Mouse (Mus musculus) embryonic facial prominence, embryonic 14.5 days (tissue): ENCODE measurements around the gene Elp4. TPM values are rescaled to one million over a fixed set of nuclear protein-coding genes. Genes with fewer than 3 reads are reported as not detected.

Experiments used
- ATAC-seq: fragments of 200-750 bp; cut with Nextera tagmentation; 2 replicates; pipeline ENCODE4 v1.8.0; 2017; ENCODE audit warnings: low read depth, moderate number of reproducible peaks, moderate TSS enrichment
- DNase-seq: peaks from one replicate; pipeline ENCODE4 v3.0.0-alpha.2; 2015; ENCODE audit warnings: low spot score
- H3K27ac ChIP-seq: fragments of 300-500 bp; sonication (generic); replicated peaks from 2 replicates; pipeline ENCODE4 v1.5.1; 2014; ENCODE audit warnings: low read depth, mild to moderate bottlenecking, low read length, moderate library complexity
- H3K27me3 ChIP-seq: fragments of 300-500 bp; sonication (generic); replicated peaks from 2 replicates; pipeline ENCODE4 v1.6.1; 2014; ENCODE audit warnings: low read length; ENCODE audit not compliant: control insufficient read depth, insufficient read depth
- H3K36me3 ChIP-seq: fragments of 300-500 bp; sonication (generic); 2 replicates; pipeline ENCODE4 v1.6.1; 2014; ENCODE audit warnings: low read length, mixed read lengths; ENCODE audit not compliant: control insufficient read depth, insufficient read depth
- H3K4me1 ChIP-seq: fragments of 300-500 bp; sonication (generic); 2 replicates; pipeline ENCODE4 v1.6.1; 2014; ENCODE audit warnings: antibody characterized with exemption, low read length; ENCODE audit not compliant: control insufficient read depth, insufficient read depth
- H3K4me2 ChIP-seq: fragments of 300-500 bp; sonication (generic); 2 replicates; pipeline ENCODE4 v1.6.1; 2014; ENCODE audit warnings: low read depth, mild to moderate bottlenecking, low read length, moderate library complexity, mixed read lengths
- H3K4me3 ChIP-seq: fragments of 300-500 bp; sonication (generic); 2 replicates; pipeline ENCODE4 v1.5.1; 2014; ENCODE audit warnings: low read depth, mild to moderate bottlenecking, low read length
- H3K9ac ChIP-seq: fragments of 300-500 bp; sonication (generic); 2 replicates; pipeline ENCODE4 v1.6.1; 2014; ENCODE audit warnings: low read depth, mild to moderate bottlenecking, low read length, moderate library complexity, mixed read lengths
- H3K9me3 ChIP-seq: fragments of 300-500 bp; sonication (generic); 2 replicates; pipeline ENCODE4 v1.6.1; 2016; ENCODE audit warnings: low read length; ENCODE audit not compliant: control insufficient read depth
- WGBS: fragments of 180-500 bp; shearing (Covaris S2); extraction: QIAGEN DNeasy Blood & Tissue Kit; methylation state at CpG from one replicate; pipeline ENCODE4 v1.1.7; 2014; 5-methylcytosine and 5-hydroxymethylcytosine counted together
- polyA plus RNA-seq: library from polyadenylated mRNA; unstranded; fragments of >200 nt; fragmentation: Nextera tagmentation; extraction: Ambion mirVana; gene quantifications from 2 replicates; pipeline ENCODE4 v1.2.1, GENCODE M21; 2014

The Elp4 gene
- polyA plus RNA-seq, 1 experiment from 2014 or later = 28.8 TPM

DNA sequence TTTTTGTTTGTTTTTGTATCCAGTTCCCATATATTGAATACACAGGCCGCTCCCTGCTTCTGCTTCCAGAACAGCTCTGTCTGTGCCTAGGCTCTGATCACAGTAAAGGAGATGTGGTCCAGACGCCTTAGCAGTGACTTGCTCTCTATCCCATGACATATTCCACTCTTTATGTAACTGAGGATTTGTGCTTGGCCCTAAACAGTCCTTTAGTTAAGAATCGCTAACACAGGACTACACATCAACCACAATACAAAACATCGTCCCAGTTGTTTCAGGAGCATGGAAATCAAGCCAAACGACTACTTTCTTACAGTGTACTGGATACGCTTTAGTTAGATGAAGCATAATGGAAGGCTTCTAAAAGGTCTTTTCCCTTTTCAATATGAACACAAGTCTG is 102.8 kb downstream of the Elp4 start:
- Histone ChIP-seq H3K27me3 (no peaks in the 10 kb centered on the region), H3K9me3 (no peaks in the 10 kb centered on the region), H3K9ac (no peak overlapping the region), H3K4me2 (no peak overlapping the region), H3K4me1 (no peaks in the 10 kb centered on the region), H3K36me3 (no peaks in the 10 kb centered on the region), H3K27ac (no peak overlapping the region), H3K4me3 (no peak overlapping the region)
- ATAC-seq (no peak), DNase-seq (no peak)
- 80% methylated on average over 6 of the region's 6 CpGs for WGBS

DNA sequence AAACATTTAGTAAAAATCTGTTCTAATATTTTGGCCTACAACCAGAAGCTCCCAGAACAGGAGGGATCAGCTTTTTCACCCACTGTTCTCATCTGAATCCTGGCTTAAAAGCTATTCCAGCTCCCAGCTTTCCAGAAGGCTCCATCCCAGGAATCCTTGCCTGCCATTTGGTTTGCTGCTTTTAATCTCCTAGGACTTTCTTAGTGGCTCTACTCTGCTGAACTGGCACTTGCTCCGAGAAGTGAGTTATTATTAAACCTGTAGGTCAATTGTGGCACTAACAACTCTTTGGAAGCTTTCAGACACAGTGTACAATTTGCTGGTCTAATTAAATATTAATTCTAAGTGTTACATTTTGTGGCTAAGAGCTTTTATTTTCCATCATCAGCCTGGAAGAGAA is 103.7 kb downstream of the Elp4 start:
- Histone ChIP-seq H3K4me3 (no peak overlapping the region), H3K27me3 (no peaks in the 10 kb centered on the region), H3K27ac (no peak overlapping the region), H3K36me3 (no peaks in the 10 kb centered on the region), H3K4me1 (no peaks in the 10 kb centered on the region), H3K9me3 (no peaks in the 10 kb centered on the region), H3K9ac (no peak overlapping the region), H3K4me2 (no peak overlapping the region)
- 68% methylated on average over 1 of the region's 1 CpGs for WGBS
- no peak for ATAC-seq
- no peak for DNase-seq

DNA sequence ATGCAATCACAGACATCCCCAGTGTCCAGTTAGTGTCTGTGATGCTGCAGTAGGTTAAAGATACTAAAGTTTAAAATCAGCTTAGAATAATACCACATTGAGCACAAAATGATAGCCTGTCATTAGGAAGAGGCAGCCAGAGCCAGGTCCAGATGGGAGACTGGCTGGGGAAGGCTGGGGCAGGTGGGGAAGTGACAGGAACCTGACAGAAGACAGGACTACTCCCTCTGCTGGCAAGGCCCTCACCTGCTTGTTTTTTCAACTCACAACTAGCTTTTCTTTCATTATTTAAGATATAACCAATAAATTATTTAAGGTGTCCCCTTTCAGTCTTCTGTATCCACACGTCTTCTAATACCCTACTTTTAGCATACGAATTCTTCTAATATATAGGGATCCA is 104.5 kb downstream of the Elp4 start:
- Histone ChIP-seq H3K27me3 (no peaks in the 10 kb centered on the region), H3K9ac (no peak overlapping the region), H3K9me3 (no peaks in the 10 kb centered on the region), H3K4me1 (no peaks in the 10 kb centered on the region), H3K4me2 (no peak overlapping the region), H3K4me3 (no peak overlapping the region), H3K36me3 (no peaks in the 10 kb centered on the region), H3K27ac (no peak overlapping the region)
- 71% methylated on average over 2 of the region's 2 CpGs for WGBS
- ATAC-seq (no peak), DNase-seq (no peak)

DNA sequence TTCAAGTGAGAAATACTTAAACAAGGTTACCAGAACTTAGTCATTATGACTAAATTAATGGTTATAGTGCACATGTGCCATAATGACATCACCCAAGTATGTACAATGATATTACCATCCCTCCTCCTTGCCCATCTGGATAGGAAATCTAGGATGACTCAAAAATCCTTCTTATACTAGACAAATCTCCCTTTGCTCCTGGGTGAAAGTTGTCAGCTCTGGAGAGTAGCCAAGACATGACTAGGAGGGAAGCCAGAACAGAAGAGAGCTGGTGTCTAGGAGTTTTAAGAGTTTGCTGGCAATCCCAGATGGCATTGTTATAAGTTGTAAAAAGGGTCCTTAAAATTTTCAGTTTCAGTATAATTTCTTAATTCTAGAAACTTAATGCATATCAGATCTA is 106.5 kb downstream of the Elp4 start:
- DNase-seq (no peak), ATAC-seq (no peak)
- H3K4me3 ChIP-seq = no peak overlapping the region
- H3K27ac ChIP-seq = no peak overlapping the region
- no peaks in the 10 kb centered on the region for H3K36me3 ChIP-seq
- no peak overlapping the region for H3K9ac ChIP-seq
- H3K27me3 ChIP-seq = no peaks in the 10 kb centered on the region
- no peak overlapping the region for H3K4me2 ChIP-seq
- H3K4me1 ChIP-seq = no peaks in the 10 kb centered on the region
- no peaks in the 10 kb centered on the region for H3K9me3 ChIP-seq

DNA sequence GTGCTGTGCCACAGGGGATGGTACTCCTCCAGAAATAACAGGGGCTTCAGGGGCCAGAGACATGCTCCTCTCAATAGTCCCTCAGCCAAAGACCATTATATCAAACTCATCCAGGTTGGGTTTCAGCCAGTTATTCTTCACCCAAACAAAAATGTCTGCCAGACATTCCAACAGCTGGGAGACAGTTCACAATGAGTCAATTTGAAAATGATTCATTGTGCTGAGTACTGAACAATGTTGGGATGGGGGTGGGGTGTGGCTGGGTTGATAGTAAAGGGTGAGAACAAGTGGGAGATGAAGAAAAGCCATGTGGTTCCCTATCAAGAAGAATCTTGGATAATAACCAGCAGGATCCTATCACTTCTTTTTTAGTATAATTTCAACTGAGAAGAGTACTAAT is 108.3 kb downstream of the Elp4 start:
- no peak for ATAC-seq
- Histone ChIP-seq H3K27ac (no peak overlapping the region), H3K36me3 (no peaks in the 10 kb centered on the region), H3K4me3 (no peak overlapping the region), H3K4me1 (no peaks in the 10 kb centered on the region), H3K27me3 (no peaks in the 10 kb centered on the region), H3K4me2 (no peak overlapping the region), H3K9me3 (no peaks in the 10 kb centered on the region), H3K9ac (no peak overlapping the region)
- DNase-seq = no peak

DNA sequence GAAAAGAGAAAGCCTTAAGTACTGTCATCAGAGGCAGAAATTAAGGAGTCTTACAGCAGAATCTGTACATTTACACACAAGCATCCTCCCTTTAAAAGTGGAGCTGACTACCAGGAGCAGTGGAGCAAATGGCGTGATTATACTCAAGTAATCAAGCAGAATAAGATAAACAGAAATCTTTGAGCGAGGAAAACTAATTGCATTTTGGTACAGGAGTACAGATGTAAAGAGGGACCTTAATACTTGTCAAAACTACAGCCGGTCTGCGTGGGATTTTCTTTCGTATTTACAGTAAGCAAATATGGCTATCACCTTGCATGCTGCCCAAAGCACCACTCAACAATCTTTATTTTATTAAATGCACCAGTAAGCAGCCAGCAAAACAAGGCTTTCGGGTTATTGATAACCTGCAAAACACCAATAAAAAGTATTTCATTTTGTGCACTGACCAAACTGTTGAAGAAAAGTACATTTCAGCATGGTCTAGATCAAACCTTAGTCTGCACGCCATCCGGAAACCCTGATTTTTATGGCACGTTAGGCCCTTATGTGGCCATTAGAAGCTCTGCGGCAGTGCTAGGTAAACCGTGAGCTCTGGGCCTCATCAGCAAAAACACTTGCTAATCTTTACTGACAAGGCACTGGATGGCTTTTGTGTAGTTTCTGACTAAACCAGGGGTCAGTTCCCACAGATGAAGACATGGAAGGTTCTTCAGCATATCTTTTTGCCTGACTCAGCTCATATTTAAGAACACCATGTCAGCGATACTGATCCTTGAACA is 111.8 kb downstream of the Elp4 start:
- Histone ChIP-seq H3K9me3 (no peaks in the 10 kb centered on the region), H3K4me2 (no peak overlapping the region), H3K36me3 (no peaks in the 10 kb centered on the region), H3K27me3 (no peaks in the 10 kb centered on the region), H3K9ac (no peak overlapping the region), H3K27ac (no peak overlapping the region), H3K4me1 (no peaks in the 10 kb centered on the region), H3K4me3 (no peak overlapping the region)
- WGBS = 71% methylated on average over 12 of the region's 12 CpGs
- DNase-seq (peak; percentile 43), ATAC-seq (peak; percentile 22; the same call in 1 of the 2 replicates)

DNA sequence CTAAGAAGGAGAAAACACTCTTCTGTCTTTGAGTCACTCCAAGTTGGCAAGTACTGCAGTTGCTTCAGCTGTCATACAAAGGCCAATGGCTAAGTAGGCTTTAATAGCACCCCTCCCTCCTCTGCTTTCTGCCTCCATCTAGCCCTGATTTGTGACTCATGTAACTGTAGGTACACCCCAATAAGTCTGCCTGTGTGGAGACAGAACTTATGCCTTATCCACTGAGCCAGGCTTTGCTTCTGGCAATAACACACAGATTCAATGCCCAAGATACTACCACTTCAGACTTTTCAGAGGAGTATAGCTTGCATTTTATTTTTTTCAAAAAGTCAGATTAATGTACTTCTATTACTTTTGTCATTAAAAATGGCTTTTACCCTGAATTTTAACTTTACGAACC is 114.4 kb downstream of the Elp4 start:
- Histone ChIP-seq H3K4me3 (no peak overlapping the region), H3K36me3 (no peaks in the 10 kb centered on the region), H3K27ac (no peak overlapping the region), H3K4me1 (no peaks in the 10 kb centered on the region), H3K27me3 (no peaks in the 10 kb centered on the region), H3K4me2 (no peak overlapping the region), H3K9ac (no peak overlapping the region), H3K9me3 (no peaks in the 10 kb centered on the region)
- DNase-seq = no peak
- no peak for ATAC-seq
- 92% methylated on average over 1 of the region's 1 CpGs for WGBS

DNA sequence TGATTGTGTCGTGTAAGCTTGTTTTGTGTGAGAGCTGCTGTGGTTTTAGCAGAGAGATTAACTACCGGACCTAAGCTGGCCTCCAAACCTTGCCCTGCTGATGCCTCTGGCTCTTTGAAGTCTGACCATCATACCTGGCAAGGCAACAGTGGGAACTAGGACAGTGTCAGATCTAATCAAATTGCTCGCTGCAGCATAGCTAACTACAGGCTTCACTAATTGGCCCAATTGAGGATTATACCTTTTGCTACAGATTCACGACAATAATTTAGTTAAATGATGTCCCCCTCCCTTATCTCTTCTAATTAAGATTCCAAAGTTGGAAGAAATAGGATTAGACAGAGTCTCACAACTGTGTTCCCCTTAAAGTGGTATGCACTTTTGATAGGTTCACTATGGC is 116.6 kb downstream of the Elp4 start:
- Histone ChIP-seq H3K4me3 (no peak overlapping the region), H3K27me3 (no peaks in the 10 kb centered on the region), H3K36me3 (no peaks in the 10 kb centered on the region), H3K27ac (no peak overlapping the region), H3K9ac (no peak overlapping the region), H3K9me3 (no peaks in the 10 kb centered on the region), H3K4me2 (no peak overlapping the region), H3K4me1 (no peaks in the 10 kb centered on the region)
- DNase-seq (peak; percentile 30), ATAC-seq (peak; percentile 33; the same call in 1 of the 2 replicates)
- 51% methylated on average over 4 of the region's 4 CpGs for WGBS

DNA sequence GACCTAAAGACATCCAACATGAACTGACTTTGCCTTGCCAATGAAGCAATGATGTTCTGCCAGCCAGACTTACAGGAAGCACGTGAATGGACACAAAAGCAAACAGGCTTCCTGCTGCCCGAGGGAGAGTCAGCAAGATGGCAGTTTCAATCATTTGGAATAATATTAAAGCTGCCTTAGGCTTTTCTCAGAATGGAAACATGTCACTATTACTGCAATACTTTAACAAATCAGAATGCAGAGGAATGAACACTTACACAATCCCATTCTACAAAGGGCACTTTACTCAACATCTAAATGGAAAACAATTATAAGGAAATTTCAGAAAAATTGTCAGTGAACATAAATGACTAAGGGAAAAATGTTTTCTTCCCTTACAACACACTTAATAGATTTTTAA is 117.4 kb downstream of the Elp4 start:
- WGBS = 42% methylated on average over 2 of the region's 2 CpGs
- H3K27me3 ChIP-seq = no peaks in the 10 kb centered on the region

More for the DNA sequence above, 117.4 kb downstream of the Elp4 start:
- Histone ChIP-seq H3K4me2 (no peak overlapping the region), H3K4me1 (no peaks in the 10 kb centered on the region), H3K9ac (no peak overlapping the region), H3K9me3 (no peaks in the 10 kb centered on the region), H3K4me3 (no peak overlapping the region), H3K27ac (no peak overlapping the region), H3K36me3 (no peaks in the 10 kb centered on the region)
- ATAC-seq (no peak), DNase-seq (no peak)
